Mouse (Mus musculus) cerebellum, adult 2 months (tissue): ENCODE results near the gene Gm8369.

Experiments used
- CTCF ChIP-seq: fragments of 200-500 bp; IDR thresholded peaks from 2 replicates; pipeline ENCODE4 v1.5.1; 2011; ENCODE audit warnings: low read depth, mild to moderate bottlenecking, control low read depth, low read length, moderate library complexity, borderline replicate concordance; ENCODE audit not compliant: insufficient read depth
- POLR2A ChIP-seq: fragments of 200-500 bp; IDR thresholded peaks from 2 replicates; pipeline ENCODE4 v1.6.1; 2011; ENCODE audit warnings: low read length, control low read depth, borderline replicate concordance; ENCODE audit not compliant: insufficient read depth

DNA sequence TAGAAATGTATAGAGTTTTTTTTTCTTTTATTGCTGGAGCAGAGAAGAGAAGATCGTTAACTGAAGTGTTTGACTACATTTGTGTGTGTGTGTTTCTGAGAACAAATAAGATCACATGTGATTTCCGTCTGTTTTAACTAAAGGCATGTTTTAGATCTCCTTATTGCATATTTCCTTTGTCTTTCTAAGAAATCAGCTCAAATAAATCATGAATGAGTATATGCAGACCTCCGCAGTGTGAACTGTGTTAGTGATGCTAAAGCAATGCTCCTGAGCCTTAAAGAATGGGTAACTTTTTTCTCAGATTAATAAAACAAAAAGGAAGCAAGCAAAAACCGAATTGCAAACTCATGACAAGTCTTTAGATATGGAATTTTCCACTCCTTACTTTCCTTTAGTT lies 1.8 kb upstream of the Gm8369 start:
- TF ChIP-seq CTCF = no peak
- no peak for TF ChIP-seq POLR2A
